Mouse (Mus musculus) hindlimb bud, embryonic 11.5 days (tissue): ENCODE results near the gene Lrrc9.

Experiments used
- DNase-seq: peaks from one replicate; pipeline ENCODE4 v3.0.0-alpha.2; 2012; ENCODE audit warnings: low read depth, low spot score; ENCODE audit errors: extremely low spot score

The Lrrc9 gene

DNA sequence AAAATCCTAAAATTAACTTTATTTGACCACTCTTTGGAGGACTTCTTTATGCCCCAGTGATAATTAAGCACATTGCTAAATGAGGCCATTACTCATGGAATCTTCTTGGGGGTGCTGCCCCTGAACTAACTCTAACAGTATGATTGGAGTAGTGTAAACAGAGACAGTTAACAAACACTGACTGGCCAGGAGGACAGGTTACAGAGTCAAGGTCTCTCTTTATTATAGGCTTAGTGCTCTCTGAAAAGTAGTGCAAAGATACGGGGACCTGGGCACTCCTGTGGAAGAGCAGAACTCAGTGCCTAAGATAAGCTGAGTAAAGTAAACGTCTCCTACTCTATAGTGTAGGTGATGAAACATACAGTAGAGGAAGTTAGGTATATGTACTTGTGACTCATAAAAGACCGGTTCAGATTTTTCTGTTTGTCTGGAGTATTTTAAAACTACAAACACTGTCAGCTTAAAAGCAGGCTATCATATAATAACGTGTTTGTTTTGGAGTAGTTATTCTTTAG is 122.7 kb downstream of the Lrrc9 start:
- no peak for DNase-seq
